Mouse (Mus musculus): ENCODE results near the gene Spon1.

Gene Spon1

DNA sequence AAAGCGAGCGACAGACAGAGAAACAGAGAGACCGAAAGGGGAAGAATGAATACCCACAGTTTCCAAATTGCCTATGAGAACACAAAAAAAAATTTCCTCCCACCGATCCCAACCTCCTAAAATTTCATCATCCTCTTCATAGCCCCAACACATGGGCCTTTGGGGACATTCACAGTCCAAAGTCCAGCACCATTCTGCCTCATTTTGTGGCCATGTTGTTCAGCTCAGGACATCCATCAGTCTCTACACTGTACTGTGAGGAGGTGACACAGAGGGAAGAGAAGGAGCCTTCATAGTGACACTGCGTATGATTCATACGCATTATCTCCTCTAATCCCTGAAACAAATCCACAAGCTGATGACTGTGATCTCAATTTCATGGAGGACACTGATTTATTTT, 12.7 kb downstream of the Spon1 start:
- DNase-seq (ENCODE audit: low spot score), result no peak

- DNase-seq (ENCODE audit: low spot score), result no peak
These were observed 14.5 kb downstream of the Spon1 start for GRCm38 (mm10) chr7:113780286-113780685.

- DNase-seq (ENCODE audit: low spot score), result no peak
These were observed 26.2 kb downstream of the Spon1 start for GRCm38 (mm10) chr7:113791991-113792390.

DNA sequence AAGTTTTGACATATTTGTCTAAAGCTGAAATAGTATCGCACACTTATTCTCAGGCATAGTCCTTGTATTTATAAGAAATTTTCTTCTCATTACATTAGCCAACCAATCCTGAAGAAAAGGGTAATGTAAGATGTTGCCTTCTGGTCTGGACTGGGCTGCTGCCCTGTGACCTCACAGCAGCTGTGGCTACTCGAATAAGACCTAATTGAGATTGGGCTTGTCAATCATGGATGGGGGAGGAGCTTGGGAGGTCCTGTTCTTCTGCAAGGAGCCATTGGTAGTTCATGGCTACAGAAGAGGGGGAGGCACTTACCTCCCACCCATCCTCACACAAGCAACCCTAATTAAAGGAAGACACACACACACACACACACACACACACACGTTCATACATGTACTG, 27.1 kb downstream of the Spon1 start:
- no peak for DNase-seq (ENCODE audit: low spot score)

- DNase-seq (ENCODE audit: low spot score), result no peak
These were observed 29.4 kb downstream of the Spon1 start for GRCm38 (mm10) chr7:113795209-113795608.

DNA sequence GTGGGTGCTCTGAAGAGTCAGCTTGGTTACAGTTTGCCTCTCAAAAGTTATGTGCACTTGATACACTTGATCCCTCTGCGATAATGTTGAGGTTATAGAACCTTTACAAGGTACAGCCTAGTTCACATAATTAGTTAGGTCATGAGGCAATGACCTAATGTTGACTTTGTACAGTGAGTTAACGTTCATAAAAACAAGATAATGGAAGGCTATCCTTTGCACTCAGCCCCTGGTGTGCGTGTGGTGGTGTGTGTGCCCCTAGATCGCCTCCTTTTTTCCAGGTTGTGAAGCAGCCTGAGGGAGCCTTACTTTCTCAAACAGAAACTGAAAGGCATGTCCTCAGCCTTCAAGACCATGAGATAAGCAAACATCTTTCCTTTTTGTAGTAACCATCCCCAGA, 31.3 kb downstream of the Spon1 start:
- no peak for DNase-seq (ENCODE audit: low spot score)

DNA sequence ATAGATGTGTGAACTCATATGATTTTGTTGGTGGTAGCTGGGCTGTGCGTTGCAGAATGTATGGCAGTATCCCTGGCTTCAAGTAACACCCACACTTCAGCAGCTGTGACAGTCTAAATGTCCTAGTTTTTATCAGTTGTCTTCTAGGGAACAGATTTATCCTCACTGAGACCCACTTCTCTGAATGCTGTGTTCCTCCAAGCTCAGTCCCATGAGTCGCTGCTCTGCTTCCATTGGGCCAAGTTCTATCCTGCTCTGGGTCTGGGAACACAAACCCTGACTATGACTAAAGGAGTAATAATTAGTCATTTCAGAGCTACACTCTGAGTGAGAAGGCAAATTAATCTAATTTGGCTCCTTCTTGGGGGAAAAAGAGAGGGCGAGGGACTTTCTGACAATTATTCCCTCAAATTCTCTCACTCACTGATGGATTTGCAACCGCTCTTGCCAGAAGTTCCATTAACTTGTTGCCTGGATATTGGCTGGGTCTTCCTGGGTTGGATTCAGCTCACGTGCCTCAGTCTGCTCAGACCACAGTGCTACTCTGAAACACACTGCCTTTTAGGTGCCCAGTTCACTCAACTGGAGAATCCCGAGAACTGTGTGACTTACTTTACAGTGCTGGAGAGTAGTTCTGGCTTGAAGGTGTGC, 32.9 kb downstream of the Spon1 start:
- no peak for DNase-seq (ENCODE audit: low spot score)

- DNase-seq (ENCODE audit: low spot score), result no peak
These were observed 44.0 kb downstream of the Spon1 start for GRCm38 (mm10) chr7:113809781-113810180.

- DNase-seq (ENCODE audit: low spot score), result no peak
These were observed 45.8 kb downstream of the Spon1 start for GRCm38 (mm10) chr7:113811376-113812158.

DNA sequence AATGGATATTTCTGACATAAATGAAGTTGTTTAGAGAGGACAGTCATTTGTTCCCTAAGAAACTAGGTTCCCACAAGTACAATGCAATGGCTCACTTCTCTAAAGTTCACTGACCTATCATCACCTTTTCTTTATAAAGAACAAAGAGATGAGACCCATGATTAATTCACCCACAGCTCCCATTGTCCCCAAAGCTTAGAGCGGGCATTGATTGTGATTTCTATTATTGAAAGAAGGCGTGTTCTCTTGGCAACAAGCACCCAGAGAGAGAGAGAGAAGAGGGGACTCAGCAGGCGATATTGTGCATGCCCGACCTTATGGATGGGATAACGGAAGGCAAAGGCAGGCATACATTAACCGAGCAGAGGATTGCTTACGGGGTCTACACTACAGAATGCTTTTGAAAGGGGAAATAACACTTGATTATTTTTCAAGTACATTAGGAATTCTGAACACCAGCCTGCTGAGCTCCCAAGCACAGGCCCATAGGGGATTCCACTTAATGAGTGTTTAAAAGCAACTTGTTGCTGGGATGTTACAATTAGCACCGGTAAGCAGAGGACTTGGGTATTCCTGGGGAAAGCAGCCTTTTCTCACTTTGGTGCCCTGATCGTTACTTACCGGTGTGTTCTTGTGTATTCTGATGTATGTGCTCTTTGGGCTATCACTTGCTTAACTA, 48.4 kb downstream of the Spon1 start:
- no peak for DNase-seq (ENCODE audit: low spot score)

GRCm38 (mm10) chr7:113815726-113816125, 49.9 kb downstream of the Spon1 start:
- no peak for DNase-seq (ENCODE audit: low spot score)

- no peak for DNase-seq (ENCODE audit: low spot score)
These were observed 51.1 kb downstream of the Spon1 start for GRCm38 (mm10) chr7:113816827-113817334.

DNA sequence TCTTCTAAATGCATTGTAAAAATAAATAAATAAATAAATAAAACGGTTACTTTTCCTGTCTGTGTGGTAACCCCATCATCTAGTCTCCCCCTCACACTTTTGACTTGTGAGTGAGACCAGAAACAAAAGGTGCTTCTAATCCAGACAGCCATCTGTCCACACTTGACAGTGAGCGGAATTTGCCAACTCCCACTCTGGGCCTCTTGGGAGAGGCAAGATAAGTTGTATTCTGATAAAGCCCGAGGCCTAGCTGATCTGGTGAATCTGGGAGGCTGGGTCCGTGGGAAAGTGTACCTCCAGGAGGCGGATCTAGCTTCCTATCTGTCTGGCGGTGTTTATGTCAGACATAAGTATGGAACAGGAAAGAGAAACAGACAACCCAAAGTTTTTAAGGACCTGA, 52.3 kb downstream of the Spon1 start:
- DNase-seq (ENCODE audit: low spot score), result no peak

GRCm38 (mm10) chr7:113820213-113820612, 54.4 kb downstream of the Spon1 start:
- DNase-seq (ENCODE audit: low spot score), result no peak

DNA sequence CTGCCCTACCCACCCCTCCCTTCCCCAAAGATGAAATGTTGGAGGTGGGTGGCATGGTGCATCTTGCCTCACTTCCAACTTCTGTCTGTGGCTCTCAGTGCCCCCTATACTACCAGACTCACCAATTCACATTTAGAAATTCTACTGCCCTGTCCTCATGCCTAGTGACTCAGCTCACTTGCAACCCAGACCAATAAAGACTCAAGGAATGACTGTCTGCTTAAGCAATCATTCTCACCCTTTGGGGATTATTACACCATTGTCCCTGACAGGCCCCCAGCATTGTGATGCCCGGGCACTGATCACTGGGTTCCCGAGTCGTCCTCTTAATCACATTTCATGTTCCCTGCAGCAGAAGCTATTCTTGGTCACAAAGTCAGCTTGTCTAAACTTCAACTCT, 57.2 kb downstream of the Spon1 start:
- DNase-seq (ENCODE audit: low spot score), result no peak

DNA sequence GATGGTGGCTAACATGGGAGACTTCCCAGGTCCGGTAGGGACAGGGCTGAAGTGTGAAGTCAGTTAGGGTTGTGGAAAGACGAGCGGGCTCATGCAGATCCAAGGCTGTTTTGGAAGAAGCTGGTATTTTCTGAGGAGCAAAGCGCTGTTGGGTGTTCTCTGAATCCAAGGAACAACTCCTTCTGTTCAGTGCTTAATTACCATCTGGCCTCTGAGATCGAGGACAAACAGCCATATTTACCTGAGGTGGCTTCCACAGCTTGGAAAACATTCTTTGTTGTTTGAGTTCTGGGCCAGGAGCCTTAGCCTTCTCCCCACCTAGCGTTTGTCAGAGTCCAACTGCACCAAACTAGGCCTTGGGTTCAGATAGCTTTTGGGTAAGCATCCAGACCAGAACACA, 58.9 kb downstream of the Spon1 start:
- no peak for DNase-seq (ENCODE audit: low spot score)

- DNase-seq (ENCODE audit: low spot score), result no peak
These were observed 59.9 kb downstream of the Spon1 start for GRCm38 (mm10) chr7:113825498-113826205.

GRCm38 (mm10) chr7:113826510-113826909, 60.7 kb downstream of the Spon1 start:
- no peak for DNase-seq (ENCODE audit: low spot score)

DNA sequence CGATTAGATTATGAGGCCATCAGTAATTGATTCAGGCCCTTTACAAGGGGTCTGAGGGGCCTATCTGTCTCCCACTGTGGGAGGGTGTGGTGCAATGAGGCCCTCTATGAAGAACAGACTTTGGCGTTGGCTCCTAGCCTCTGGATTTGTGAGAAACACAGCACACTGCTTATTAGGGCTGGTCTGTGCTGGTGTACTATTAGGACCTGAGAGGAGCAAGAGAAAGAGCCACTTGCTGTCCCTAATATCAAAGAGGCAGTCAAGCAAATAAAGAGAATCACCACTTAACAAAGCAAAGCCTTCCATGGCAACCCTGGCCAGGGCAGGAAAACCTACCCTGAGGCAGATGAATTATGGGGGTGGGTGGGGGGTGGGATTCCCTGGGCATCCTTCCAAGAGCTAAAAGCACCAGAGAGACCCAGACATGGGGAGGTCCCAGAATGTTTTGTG, 62.3 kb downstream of the Spon1 start:
- DNase-seq (ENCODE audit: low spot score), result no peak

- no peak for DNase-seq (ENCODE audit: low spot score)
These were observed 62.8 kb downstream of the Spon1 start for GRCm38 (mm10) chr7:113828576-113828975.

- DNase-seq (ENCODE audit: low spot score), result no peak
These were observed 71.4 kb downstream of the Spon1 start for GRCm38 (mm10) chr7:113837151-113837550.

GRCm38 (mm10) chr7:113839431-113839830, 73.6 kb downstream of the Spon1 start:
- no peak for DNase-seq (ENCODE audit: low spot score)

Data from urinary bladder, postnatal 14 days (tissue).